Mouse (Mus musculus): ENCODE data around the gene Milr1. TPM values are rescaled to one million over a fixed set of nuclear protein-coding genes. Genes with fewer than 3 reads are reported as not detected.

Milr1 gene
- polyA plus RNA-seq, 1 experiment: 0.77 TPM

DNA sequence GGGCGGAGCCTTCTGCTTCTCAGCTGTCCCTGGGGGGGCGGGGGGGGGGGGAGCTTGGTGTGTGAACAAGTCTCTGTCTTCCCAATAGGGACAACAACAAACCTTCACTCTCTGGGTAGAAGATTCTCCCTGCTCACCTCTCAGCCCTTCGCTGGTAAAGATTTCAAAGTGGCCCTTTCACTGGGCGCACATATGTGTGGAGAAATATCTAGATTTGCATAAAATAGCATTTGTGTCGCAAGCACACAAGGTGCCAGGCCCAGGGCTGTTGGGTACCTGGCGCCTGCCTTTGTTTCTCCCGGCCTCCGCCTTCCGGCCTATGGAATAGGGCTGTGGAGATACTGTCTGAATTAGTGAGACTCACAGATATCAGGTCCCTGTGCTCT lies 11.8 kb downstream of the Milr1 start:
- no peaks in the 10 kb centered on the region for H3K27me3 ChIP-seq (ENCODE audit: control insufficient read depth, insufficient read depth, low read length)
- WGBS: 82% methylated on average over 9 of the region's 9 CpGs

DNA sequence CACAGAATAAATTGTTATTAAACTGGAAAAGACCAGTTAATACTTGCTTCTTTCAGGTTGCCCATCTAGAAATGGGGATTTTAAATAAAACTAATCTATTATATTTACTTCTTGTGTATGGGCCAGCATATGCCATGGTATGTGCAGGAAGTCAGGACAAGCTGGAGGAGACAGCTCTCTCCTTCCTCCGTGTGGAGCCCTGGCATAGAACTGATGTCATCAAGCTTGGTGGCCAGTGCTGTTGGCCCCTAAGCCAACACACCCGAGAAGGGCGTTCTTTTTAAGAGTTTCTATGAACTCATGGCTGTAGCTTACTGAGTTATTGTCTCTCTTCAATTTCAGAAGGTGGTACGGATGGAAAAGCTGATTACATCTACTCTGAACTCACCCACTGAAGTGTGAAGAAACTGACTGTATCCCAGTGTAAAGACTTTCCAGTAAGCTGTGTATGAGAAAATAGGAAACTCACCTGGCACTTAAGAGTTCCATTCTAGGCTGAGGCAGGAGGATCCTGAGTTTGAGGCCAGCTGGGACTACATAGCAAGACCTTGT lies 15.7 kb downstream of the Milr1 start:
- TF ChIP-seq POLR2A (IDR thresholded peaks at IDR 0.05; ENCODE audit: low read depth, low read length): no peak
- TF ChIP-seq CTCF (IDR thresholded peaks at IDR 0.05; ENCODE audit: extremely low read depth, insufficient read length, insufficient replicate concordance, low read depth, low read length): no peak
- Histone ChIP-seq H3K4me3 (ENCODE audit: low read depth, low read length) (no peak overlapping the region), H3K27me3 (ENCODE audit: control insufficient read depth, insufficient read depth, low read length) (no peaks in the 10 kb centered on the region), H3K36me3 (ENCODE audit: control insufficient read depth, insufficient read depth, low read length) (peaks cover 47% of the 10 kb centered on the region), H3K4me1 (ENCODE audit: control insufficient read depth, insufficient read depth, insufficient read length, low read length) (no peaks in the 10 kb centered on the region), H3K27ac (ENCODE audit: insufficient read depth, low read depth, low read length) (no peak overlapping the region)
- 90% methylated on average over 4 of the region's 4 CpGs for WGBS

More for the DNA sequence above, 11.8 kb downstream of the Milr1 start:
- H3K36me3 ChIP-seq (ENCODE audit: control insufficient read depth, insufficient read depth, low read length): peaks cover 21% of the 10 kb centered on the region
- H3K4me1 ChIP-seq (ENCODE audit: control insufficient read depth, insufficient read depth, insufficient read length, low read length): peaks cover 2% of the 10 kb centered on the region
- peak overlapping the region; percentile 86 for H3K27ac ChIP-seq (ENCODE audit: insufficient read depth, low read depth, low read length)
- TF ChIP-seq CTCF (IDR thresholded peaks at IDR 0.05; ENCODE audit: extremely low read depth, insufficient read length, insufficient replicate concordance, low read depth, low read length): no peak
- TF ChIP-seq POLR2A (IDR thresholded peaks at IDR 0.05; ENCODE audit: low read depth, low read length): no peak
- no peak overlapping the region for H3K4me3 ChIP-seq (ENCODE audit: low read depth, low read length)

DNA sequence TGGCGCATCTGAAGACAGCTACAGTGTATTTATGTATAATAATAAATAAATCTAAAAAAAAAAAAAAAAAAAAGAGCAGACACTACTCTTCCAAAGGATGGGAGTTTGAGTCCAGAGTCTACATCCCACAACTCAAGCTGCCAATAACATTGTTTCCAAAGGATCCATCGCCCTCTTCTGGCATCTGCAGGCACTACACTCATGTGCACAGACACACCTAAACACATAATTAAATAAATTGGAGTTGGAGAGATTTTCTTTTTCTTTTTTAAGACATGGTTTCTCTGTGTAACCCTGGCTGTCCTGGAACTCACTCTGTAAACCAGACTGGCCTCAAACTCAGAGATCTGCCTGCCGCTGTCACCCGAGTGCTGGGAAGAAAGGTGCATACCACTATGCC lies 16.5 kb downstream of the Milr1 start:
- Histone ChIP-seq H3K27me3 (ENCODE audit: control insufficient read depth, insufficient read depth, low read length) (no peaks in the 10 kb centered on the region), H3K36me3 (ENCODE audit: control insufficient read depth, insufficient read depth, low read length) (peaks cover 53% of the 10 kb centered on the region), H3K4me3 (ENCODE audit: low read depth, low read length) (no peak overlapping the region), H3K4me1 (ENCODE audit: control insufficient read depth, insufficient read depth, insufficient read length, low read length) (no peaks in the 10 kb centered on the region), H3K27ac (ENCODE audit: insufficient read depth, low read depth, low read length) (no peak overlapping the region)
- no peak for TF ChIP-seq POLR2A (IDR thresholded peaks at IDR 0.05; ENCODE audit: low read depth, low read length)
- TF ChIP-seq CTCF (IDR thresholded peaks at IDR 0.05; ENCODE audit: extremely low read depth, insufficient read length, insufficient replicate concordance, low read depth, low read length): no peak
- 97% methylated on average over 4 of the region's 4 CpGs for WGBS

DNA sequence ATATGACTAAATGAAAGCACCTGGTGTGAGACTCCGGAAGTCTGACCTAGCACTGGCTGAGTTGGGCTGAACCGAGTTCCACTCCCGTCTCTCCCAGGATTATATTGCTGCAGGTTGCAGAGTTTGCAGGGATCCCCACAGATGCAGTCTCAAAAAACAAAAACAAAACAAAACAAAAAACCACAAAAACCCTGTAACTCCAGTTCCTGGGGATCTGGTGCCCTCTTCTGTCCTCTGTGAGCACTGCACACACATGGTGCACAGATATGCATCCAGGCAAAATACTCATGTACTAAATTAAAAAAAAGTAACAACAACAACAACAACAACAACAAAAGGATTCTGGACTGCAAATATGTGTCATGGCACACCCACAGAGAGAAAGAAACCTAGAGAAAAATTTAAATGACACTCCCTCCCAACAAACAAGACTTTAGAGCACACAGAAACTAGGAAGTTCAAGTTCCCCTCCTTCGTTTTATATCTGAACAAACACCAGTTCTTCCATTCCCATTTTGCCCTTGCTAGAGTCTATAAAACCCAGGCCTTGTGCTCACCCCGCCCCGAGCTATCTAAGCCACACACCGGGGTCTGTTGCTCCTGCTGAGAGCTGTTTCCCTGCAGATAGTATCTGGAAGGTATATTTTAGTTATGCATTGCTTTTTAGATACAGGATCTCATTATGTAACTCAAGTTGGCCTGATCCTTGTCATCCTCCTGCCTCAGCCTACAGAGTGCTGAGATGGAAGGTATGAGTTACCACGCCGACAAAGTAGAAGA lies 19.4 kb downstream of the Milr1 start:
- TF ChIP-seq CTCF (IDR thresholded peaks at IDR 0.05; ENCODE audit: extremely low read depth, insufficient read length, insufficient replicate concordance, low read depth, low read length) (peak; percentile 26; the same call in 1 of the 2 replicates), POLR2A (IDR thresholded peaks at IDR 0.05; ENCODE audit: low read depth, low read length) (no peak)
- H3K27ac ChIP-seq (ENCODE audit: insufficient read depth, low read depth, low read length): no peak overlapping the region
- H3K36me3 ChIP-seq (ENCODE audit: control insufficient read depth, insufficient read depth, low read length): peaks cover 78% of the 10 kb centered on the region
- H3K4me3 ChIP-seq (ENCODE audit: low read depth, low read length): no peak overlapping the region
- H3K4me1 ChIP-seq (ENCODE audit: control insufficient read depth, insufficient read depth, insufficient read length, low read length): no peaks in the 10 kb centered on the region
- 82% methylated on average over 9 of the region's 9 CpGs for WGBS
- H3K27me3 ChIP-seq (ENCODE audit: control insufficient read depth, insufficient read depth, low read length): no peaks in the 10 kb centered on the region

DNA sequence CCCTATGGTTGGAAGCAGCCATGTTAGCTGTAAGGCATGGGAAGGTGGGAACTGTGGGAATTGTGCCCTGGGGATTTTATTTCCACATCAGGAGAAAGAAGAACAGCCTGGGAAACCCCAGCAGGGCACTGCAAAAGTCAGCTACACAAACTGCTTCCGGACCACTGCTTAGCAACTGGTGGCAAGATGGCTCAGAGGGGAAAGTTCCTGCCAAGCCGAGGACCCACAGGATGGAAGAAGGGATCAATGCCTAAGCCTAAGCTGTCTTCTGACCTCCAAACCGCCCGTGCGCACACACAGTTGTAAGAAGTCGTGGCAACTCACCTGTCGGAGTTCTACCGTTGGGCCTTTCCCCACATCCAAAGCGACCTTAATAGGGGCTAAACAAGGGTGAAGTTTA lies 22.0 kb downstream of the Milr1 start:
- Histone ChIP-seq H3K4me3 (ENCODE audit: low read depth, low read length) (no peak overlapping the region), H3K36me3 (ENCODE audit: control insufficient read depth, insufficient read depth, low read length) (peaks cover 67% of the 10 kb centered on the region), H3K27ac (ENCODE audit: insufficient read depth, low read depth, low read length) (no peak overlapping the region), H3K4me1 (ENCODE audit: control insufficient read depth, insufficient read depth, insufficient read length, low read length) (no peaks in the 10 kb centered on the region), H3K27me3 (ENCODE audit: control insufficient read depth, insufficient read depth, low read length) (no peaks in the 10 kb centered on the region)
- TF ChIP-seq CTCF (IDR thresholded peaks at IDR 0.05; ENCODE audit: extremely low read depth, insufficient read length, insufficient replicate concordance, low read depth, low read length): no peak
- WGBS: 93% methylated on average over 9 of the region's 9 CpGs

DNA sequence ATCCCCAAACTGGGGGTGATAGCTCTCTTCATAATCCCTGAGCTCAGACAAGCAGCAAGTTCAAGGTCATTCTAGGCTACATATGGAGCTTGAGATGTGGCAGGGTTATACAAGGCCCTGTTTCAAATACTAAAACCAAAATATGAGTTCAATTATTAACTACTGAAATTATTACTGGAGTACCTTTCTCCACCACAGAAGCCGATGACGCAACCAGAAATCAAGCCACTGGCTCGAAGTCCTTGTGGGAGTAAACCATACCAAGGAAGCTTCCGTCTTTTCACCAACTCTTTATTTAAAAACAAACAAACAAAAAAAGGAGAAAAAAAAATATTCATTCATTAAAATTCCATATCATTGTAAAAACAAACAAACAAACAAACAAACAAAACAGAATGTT lies 25.9 kb downstream of the Milr1 start:
- Histone ChIP-seq H3K4me1 (ENCODE audit: control insufficient read depth, insufficient read depth, insufficient read length, low read length) (no peaks in the 10 kb centered on the region), H3K4me3 (ENCODE audit: low read depth, low read length) (no peak overlapping the region), H3K36me3 (ENCODE audit: control insufficient read depth, insufficient read depth, low read length) (peaks cover 55% of the 10 kb centered on the region), H3K27ac (ENCODE audit: insufficient read depth, low read depth, low read length) (peak overlapping the region; percentile 86), H3K27me3 (ENCODE audit: control insufficient read depth, insufficient read depth, low read length) (no peaks in the 10 kb centered on the region)
- WGBS: 24% methylated on average over 4 of the region's 4 CpGs
- no peak for TF ChIP-seq CTCF (IDR thresholded peaks at IDR 0.05; ENCODE audit: extremely low read depth, insufficient read length, insufficient replicate concordance, low read depth, low read length)
- no peak for TF ChIP-seq POLR2A (IDR thresholded peaks at IDR 0.05; ENCODE audit: low read depth, low read length)

DNA sequence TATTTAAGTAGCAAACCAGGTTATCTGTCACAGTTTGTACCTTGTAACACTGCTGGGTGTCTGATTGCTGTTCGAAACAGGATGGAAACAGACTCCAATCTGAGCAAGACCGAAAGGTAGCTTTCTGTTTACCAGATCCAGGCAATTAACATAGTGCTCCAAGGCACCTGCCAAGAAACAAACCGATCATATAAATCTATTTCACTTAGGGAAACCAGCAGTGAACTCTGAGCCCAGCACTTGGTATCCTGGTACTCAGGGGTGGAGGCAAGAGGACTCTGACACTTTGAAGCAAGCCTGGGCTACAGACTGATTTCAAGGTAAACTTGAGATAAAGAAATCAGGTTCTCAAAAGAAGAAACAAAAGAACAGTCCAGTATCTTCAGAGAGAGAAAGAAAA lies 26.4 kb downstream of the Milr1 start:
- TF ChIP-seq CTCF (IDR thresholded peaks at IDR 0.05; ENCODE audit: extremely low read depth, insufficient read length, insufficient replicate concordance, low read depth, low read length) (no peak), POLR2A (IDR thresholded peaks at IDR 0.05; ENCODE audit: low read depth, low read length) (no peak)
- peaks cover 55% of the 10 kb centered on the region for H3K36me3 ChIP-seq (ENCODE audit: control insufficient read depth, insufficient read depth, low read length)
- H3K27me3 ChIP-seq (ENCODE audit: control insufficient read depth, insufficient read depth, low read length): no peaks in the 10 kb centered on the region
- H3K27ac ChIP-seq (ENCODE audit: insufficient read depth, low read depth, low read length): peak overlapping the region; percentile 85
- WGBS: 30% methylated on average over 3 of the region's 3 CpGs
- no peaks in the 10 kb centered on the region for H3K4me1 ChIP-seq (ENCODE audit: control insufficient read depth, insufficient read depth, insufficient read length, low read length)
- H3K4me3 ChIP-seq (ENCODE audit: low read depth, low read length): no peak overlapping the region

Measured in small intestine, adult 2 months (tissue).